Mouse (Mus musculus) cerebellum, adult 2 months (tissue): ENCODE results near the gene Klf11. TPM values are rescaled to one million over a fixed set of nuclear protein-coding genes. Genes with fewer than 3 reads are reported as not detected.

Experiments used
- DNase-seq, 2 experiments: peaks; one replicate each; pipeline ENCODE4 v3.0.0; 2021
- H3K27ac ChIP-seq: fragments of 200-500 bp; 2 replicates; pipeline ENCODE4 v1.5.1; 2012; ENCODE audit warnings: low read length, control low read depth, inconsistent platforms; ENCODE audit not compliant: insufficient read depth
- H3K27me3 ChIP-seq: fragments of 200-500 bp; 2 replicates; pipeline ENCODE4 v1.6.1; 2012; ENCODE audit warnings: inconsistent platforms, mild to moderate bottlenecking, low read length, moderate library complexity; ENCODE audit not compliant: control insufficient read depth, insufficient read depth
- H3K4me1 ChIP-seq: fragments of 200-500 bp; 2 replicates; pipeline ENCODE4 v1.6.1; 2011; ENCODE audit warnings: low read length; ENCODE audit not compliant: control insufficient read depth, insufficient read depth
- H3K4me3 ChIP-seq: fragments of 200-500 bp; replicated peaks from 2 replicates; pipeline ENCODE3; 2011; ENCODE audit warnings: mild to moderate bottlenecking, low read depth, low read length, control low read depth; ENCODE audit not compliant: insufficient read depth
- CTCF ChIP-seq: fragments of 200-500 bp; IDR thresholded peaks from 2 replicates; pipeline ENCODE4 v1.5.1; 2011; ENCODE audit warnings: low read depth, mild to moderate bottlenecking, control low read depth, low read length, moderate library complexity, borderline replicate concordance; ENCODE audit not compliant: insufficient read depth
- POLR2A ChIP-seq: fragments of 200-500 bp; IDR thresholded peaks from 2 replicates; pipeline ENCODE4 v1.6.1; 2011; ENCODE audit warnings: low read length, control low read depth, borderline replicate concordance; ENCODE audit not compliant: insufficient read depth
- WGBS: fragments of 180-500 bp; shearing (Covaris S2); methylation state at CpG from one replicate; pipeline ENCODE4 v1.1.7; 2018; 5-methylcytosine and 5-hydroxymethylcytosine counted together
- polyA plus RNA-seq: library from polyadenylated mRNA; depleted of rRNA; stranded (reverse); fragments of >200 nt; gene quantifications from 2 replicates; pipeline ENCODE4 v1.2.3, GENCODE M21; 2012; rRNA removed

Klf11 gene
- polyA plus RNA-seq, 1 experiment: 4.9 TPM

GRCm38 (mm10) chr12:24709409-24709808, 58.3 kb downstream of the Klf11 start:
- no peak for DNase-seq
- H3K4me1 ChIP-seq: no peaks in the 10 kb centered on the region
- 40% methylated on average over 6 of the region's 6 CpGs for WGBS
- H3K27ac ChIP-seq: no peak overlapping the region
- H3K4me3 ChIP-seq: no peak overlapping the region
- H3K27me3 ChIP-seq: no peaks in the 10 kb centered on the region; the same call in 1 of the 2 replicates
- TF ChIP-seq CTCF (no peak), POLR2A (no peak)

- Histone ChIP-seq H3K4me1 (no peaks in the 10 kb centered on the region), H3K27me3 (no peaks in the 10 kb centered on the region; the same call in 1 of the 2 replicates), H3K27ac (no peak overlapping the region), H3K4me3 (no peak overlapping the region)
- TF ChIP-seq CTCF (no peak; the same call in 1 of the 2 replicates), POLR2A (no peak)
- DNase-seq: peak; percentile 25 to 69
- WGBS: 20% methylated on average over 5 of the region's 5 CpGs
These were observed 58.9 kb downstream of the Klf11 start for GRCm38 (mm10) chr12:24709831-24710508.

- Histone ChIP-seq H3K27ac (no peak overlapping the region), H3K4me3 (no peak overlapping the region), H3K4me1 (no peaks in the 10 kb centered on the region), H3K27me3 (no peaks in the 10 kb centered on the region; the same call in 1 of the 2 replicates)
- WGBS: 54% methylated on average over 5 of the region's 5 CpGs
- no peak for DNase-seq
- TF ChIP-seq POLR2A (no peak), CTCF (peak; percentile 43; the same call in 1 of the 2 replicates)
These were observed 59.6 kb downstream of the Klf11 start for GRCm38 (mm10) chr12:24710672-24711071.

Other genes with a start within 250 kb of the Klf11 start
- gene Taf1b, start 152.9 kb upstream of the Klf11 start, polyA plus RNA-seq: 17.7 and 21.0 TPM in 2 replicates
- 2.3 TPM in 2 replicates for gene Grhl1, start 79.0 kb upstream of the Klf11 start, polyA plus RNA-seq
- 6.0 and 6.2 TPM in 2 replicates for gene Cys1, start 30.5 kb downstream of the Klf11 start, polyA plus RNA-seq
- 1.2 TPM in 2 replicates for gene Rrm2, start 57.0 kb downstream of the Klf11 start, polyA plus RNA-seq
- gene Mboat2, start 179.6 kb downstream of the Klf11 start, polyA plus RNA-seq: 21.7 and 24.0 TPM in 2 replicates